Mouse (Mus musculus) c-Kit-positive CD71-negative TER-119-negative erythroid progenitor cells, embryonic 14.5 days (primary cell): ENCODE results near the gene Wdfy2.

ENCODE experiments used
- DNase-seq: peaks from one replicate; pipeline ENCODE4 v3.0.0-alpha.2; 2013; ENCODE audit warnings: low read depth

Gene Wdfy2

GRCm38 (mm10) chr14:62842976-62843375, 5.5 kb downstream of the Wdfy2 start:
- DNase-seq = no peak

DNA sequence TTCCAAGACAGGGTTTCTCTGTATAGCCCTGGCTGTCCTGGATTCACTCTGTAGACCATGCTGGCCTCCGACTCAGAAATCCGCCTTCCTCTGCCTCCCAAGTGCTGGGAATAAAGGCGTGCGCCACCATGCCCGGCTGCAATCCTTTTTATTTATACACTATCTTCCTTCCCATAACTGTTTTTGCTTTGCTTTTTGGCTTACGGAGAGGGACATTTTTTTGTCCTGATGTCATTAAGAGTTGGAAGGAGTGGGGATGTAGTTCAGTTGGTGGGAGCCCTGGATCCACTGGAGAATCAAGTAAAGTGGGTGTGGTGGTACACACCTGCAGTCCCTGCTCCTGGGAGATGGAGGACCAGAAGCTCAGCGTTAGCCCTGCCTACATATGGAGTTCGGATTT, 6.7 kb downstream of the Wdfy2 start:
- DNase-seq = no peak

DNA sequence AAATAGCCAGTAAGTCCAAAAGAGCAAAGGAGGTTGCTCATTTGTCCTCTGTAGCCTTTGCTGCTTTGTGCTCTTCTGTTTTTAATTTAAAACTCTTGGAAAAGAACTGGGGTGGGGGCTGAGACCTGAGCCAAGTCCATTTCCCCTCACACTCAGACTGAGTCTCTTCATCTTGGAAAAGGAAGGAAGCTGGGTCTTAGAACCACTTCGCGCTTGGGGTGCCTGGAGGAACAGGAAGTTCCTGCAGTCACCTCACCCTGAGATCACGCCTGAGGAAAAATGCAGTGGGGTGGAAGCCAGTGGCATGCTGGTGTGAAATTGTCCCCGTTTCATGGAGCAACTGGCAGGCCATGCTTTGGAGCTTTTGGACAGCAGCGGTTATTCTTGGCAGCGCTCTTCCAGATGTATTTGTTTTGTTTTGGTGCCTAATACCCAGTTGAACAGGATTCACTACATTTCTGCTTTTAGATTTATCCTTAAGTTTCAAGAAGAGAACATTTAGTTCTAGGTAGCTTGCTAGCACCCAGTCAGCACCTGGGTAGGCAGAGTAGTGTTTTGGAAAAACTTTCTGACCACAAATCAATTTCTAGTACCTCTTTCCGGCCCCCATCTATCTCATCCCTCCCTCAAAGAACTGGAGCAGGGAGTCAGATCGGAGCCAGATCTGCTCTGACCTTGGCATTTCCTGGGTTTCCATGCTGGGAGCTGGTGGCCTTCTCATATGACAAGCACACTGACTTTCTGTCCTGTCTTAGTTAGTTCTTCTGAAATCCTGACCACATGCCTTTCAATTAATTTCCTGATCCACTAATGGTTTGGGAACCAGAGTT, 7.7 kb downstream of the Wdfy2 start:
- DNase-seq = no peak

- no peak for DNase-seq
Observed at GRCm38 (mm10) chr14:62850980-62851379, 13.5 kb downstream of the Wdfy2 start.

DNA sequence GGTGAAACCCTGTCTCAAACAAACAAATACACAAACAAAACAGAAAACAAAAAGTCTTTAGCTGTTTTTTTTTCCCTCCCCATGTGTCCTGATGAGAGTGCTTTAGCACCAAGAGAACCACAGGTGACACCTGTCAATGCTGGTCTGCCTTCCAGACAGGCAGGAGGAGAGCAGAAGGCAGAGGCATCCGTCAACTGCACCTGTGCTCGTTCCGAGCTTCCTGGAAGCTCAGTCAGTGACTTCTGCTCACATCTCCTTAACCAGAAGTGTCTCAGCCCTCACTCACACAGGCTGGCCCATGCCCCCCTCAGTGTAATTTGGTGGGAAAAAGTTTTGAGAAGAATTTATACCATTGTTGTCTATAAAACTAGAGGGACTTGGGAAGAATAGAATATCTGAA, 15.4 kb downstream of the Wdfy2 start:
- DNase-seq = no peak

GRCm38 (mm10) chr14:62855077-62855835, 17.8 kb downstream of the Wdfy2 start:
- DNase-seq = no peak

DNA sequence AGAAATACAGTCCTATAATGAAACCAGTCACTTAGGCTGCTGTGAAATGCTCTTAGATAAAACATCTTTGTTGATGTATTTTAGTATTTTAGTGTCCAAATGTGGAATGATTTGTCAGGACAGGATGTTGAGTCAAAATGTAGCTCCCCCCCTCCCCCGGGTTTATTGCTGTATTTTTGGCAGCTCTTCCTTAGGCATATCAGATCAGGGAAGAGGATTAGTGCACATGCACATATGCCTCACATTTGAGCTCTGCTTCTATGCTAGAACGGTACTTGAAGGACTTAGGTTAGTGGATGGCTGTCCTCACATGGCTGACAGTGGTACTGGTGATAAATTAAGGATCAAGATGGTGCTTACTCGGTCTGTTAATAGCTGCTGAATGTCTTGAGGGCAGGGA, 18.4 kb downstream of the Wdfy2 start:
- DNase-seq = no peak

- DNase-seq = no peak
Observed at GRCm38 (mm10) chr14:62856490-62856889, 19.0 kb downstream of the Wdfy2 start.

- no peak for DNase-seq
Observed at GRCm38 (mm10) chr14:62857879-62858278, 20.4 kb downstream of the Wdfy2 start.

DNA sequence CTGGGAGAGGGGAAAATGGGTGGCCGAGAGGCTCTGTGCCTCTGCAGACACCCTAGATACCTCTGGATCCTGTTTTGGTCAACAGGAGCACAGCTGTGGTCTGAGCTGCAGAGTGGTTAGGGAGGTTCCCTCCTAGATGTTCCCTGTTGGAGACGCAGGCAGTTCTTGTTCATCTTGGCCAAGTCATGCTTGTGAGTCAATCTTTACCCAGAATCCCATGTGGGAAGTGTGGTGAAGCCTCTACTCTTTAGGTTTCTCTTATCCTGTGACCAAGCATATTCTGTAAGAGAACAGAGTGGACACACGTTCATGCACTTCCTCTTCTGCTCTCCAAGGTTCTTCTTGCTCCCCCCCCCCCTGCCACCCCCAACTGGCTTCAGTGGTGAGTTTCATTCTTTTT, 20.8 kb downstream of the Wdfy2 start:
- DNase-seq = no peak

DNA sequence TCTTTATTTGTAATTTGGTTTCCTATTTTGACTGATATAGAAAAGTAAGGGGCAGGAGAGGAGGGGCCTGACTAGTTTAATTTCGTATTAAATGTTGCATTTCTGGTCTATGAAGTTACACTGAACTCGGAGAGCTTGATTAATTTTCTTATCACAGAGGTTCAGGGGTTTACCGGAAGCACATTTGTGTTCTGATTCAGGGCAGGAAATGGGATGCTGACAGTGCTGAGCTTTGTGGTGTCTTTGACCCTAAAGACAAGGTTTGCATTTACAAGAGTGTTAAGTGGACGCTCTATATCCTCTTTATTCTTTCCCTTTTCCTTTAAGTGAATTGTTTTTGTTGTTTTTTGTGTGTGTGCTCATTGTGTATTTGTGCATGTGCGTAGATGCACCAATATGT, 25.1 kb downstream of the Wdfy2 start:
- DNase-seq = no peak

- no peak for DNase-seq
Observed at GRCm38 (mm10) chr14:62864254-62864653, 26.8 kb downstream of the Wdfy2 start.

DNA sequence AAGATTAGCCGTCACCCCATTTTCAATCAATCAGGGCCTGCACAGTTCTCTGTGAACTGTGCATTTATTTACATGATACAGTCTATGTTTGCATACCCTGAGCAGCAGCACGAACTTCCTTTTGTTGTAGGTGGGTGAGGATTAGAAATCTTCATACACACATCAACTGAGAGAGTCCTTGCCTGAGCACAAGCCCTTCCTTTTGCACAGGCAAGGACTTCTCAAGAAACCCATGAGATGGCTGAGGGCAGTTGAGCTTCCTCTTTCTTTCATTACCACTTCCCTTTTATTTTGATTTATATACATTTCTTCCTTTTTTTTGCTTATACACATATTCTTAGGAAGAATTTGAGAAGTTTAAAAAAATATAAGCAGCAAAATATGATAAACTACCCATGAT, 27.9 kb downstream of the Wdfy2 start:
- no peak for DNase-seq

- DNase-seq = no peak
Observed at GRCm38 (mm10) chr14:62867069-62867468, 29.6 kb downstream of the Wdfy2 start.

DNA sequence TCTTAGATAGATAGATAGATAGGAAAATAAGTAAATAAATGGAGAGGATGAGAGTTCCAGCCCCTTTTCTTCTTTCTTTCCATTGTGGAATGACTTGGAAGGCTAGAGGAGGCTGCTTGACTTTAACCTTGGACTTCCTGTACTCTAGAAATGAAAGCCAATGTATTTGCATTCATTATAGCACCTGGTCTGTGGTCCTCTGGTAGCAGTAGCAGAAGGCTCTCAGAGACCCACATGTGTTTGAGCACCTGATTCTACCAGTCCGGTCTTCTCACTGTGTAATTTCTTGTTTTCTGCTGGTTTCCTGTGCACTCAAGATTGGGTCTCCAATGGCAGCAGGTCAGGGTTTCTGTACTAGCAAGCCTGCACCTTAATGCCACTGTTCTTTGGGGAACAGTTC, 30.1 kb downstream of the Wdfy2 start:
- DNase-seq = no peak

DNA sequence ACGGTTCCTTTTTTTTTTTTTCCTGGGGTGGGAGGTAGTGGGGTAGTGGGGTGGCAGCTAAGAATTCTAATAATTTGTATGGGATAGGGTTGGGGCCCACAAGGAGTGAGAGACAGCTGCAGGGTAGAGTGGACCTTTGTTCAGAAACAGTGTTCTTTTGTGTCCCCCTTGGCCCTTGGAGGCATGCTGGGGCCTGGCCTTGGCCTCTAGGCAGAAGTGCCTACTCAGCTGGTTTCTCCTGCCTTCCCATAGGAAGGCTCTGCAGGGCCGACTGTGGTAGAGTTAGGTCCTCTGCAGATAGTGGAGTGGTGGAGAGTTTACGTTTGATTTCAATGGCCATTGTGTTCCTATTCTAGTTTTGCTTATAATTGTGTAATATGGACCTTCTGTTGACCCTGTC, 30.8 kb downstream of the Wdfy2 start:
- DNase-seq = no peak

DNA sequence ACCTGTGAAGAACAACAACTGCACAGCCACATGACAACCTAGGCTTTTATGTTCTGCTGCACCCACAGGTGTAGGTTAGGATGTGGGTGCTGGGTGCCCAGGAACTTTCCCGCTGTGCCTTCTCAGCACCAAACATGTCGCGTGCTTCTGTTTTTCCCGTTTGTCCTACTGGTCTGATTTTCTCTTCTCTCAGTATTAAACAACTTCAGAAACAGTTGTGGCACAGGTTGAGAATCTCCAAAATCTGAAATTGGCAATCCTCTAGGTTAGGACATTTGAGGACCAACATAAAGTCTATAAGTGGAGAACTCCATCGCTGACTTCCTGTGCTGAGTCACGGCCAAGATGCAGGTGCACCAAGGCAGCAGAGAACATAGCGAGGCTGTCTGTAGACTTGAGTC, 32.8 kb downstream of the Wdfy2 start:
- no peak for DNase-seq

GRCm38 (mm10) chr14:62871431-62871830, 34.0 kb downstream of the Wdfy2 start:
- no peak for DNase-seq

DNA sequence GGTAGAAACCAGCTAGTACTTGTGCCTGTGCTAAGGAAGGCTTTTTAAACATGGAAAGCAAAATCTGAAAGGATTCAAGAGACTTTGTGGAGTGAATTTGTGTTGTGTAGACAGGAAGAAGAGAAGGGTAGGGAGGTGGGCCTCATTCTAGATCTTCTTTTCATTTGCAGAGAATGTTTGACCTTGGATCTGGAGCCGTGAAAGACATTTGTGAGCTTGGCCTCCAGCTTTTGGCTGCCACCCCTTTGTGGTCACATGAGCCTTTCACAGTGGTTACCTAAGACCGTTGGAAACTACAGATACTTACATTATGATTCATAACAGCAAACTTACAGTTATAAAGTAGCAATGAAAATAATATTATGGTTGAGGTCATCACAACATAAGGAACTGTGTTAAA, 34.5 kb downstream of the Wdfy2 start:
- no peak for DNase-seq

GRCm38 (mm10) chr14:62873820-62874219, 36.3 kb downstream of the Wdfy2 start:
- no peak for DNase-seq

DNA sequence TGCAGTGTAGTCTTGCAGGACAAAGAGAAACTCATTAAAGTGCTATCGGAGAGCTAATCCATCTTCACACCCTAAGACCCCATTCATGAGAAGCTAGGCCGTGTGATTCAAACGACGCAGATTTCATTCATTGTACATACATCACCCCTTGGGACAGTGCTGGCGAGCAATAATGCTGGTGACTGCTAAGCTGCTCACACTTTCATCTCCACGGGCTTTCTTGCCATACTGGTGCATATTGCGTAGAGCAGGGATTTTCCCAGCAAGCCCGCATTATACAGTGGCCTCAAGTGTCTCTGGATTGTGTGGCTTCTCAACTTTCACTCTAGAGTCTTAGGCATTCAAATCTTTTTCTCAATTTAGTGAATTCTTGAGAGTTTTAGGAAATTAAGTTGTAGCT, 36.9 kb downstream of the Wdfy2 start:
- no peak for DNase-seq

- no peak for DNase-seq
Observed at GRCm38 (mm10) chr14:62878076-62878475, 40.6 kb downstream of the Wdfy2 start.

DNA sequence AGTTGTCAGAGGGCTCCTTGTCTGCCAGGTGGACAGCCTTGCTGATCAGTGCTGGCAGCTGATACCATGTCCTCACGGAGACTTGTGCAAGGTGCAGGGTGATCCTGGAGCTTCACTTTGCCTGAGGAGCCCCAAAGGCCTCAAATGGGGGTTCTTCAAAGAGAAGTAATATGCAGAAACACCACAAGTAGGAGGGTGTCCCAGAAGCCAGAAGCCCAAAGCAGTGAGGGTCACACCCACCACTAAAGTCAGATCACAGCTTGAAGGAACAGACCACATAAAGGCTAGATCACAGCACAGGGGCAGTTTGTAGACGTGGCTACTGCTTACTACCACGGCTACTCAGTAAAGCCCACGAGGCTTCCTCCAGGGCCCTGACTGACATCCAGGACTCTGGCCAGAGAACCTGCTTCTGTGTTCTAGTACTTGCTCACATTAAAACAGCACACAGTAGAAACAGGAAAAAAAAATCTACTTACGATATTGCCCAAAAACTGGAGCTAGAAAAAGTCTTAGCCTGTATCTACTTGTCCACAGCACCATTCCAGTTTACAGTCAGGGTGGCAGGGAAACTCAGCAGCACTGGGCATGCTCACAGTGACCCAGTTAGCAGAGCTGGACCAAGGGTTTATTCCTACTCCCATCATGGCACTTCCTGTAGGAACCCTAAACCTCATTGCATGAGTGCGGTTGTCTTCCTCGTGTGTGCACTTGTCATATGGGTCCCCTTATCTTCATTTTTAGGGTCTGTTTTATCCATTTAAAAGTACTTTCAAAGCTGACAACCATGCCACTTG, 41.4 kb downstream of the Wdfy2 start:
- no peak for DNase-seq
